Mouse (Mus musculus): ENCODE data around the gene Dgkz. TPM values are rescaled to one million over a fixed set of nuclear protein-coding genes. Genes with fewer than 3 reads are reported as not detected.
A peak's percentile ranks its signal among the peaks of the same experiment; 100 is the strongest.

Gene Dgkz
- polyA plus RNA-seq, 1 experiment: 1,103 TPM

GRCm38 (mm10) chr2:91922586-91923414 is 52.9 kb downstream of the Dgkz start:
- no peak overlapping the region for H3K27ac ChIP-seq (ENCODE audit: control insufficient read depth, insufficient read depth, low read length)
- peaks cover 6% of the 10 kb centered on the region; the same call in 1 of the 2 replicates for H3K36me3 ChIP-seq (ENCODE audit: control insufficient read depth, insufficient read depth, low read length)
- peaks cover 18% of the 10 kb centered on the region for H3K27me3 ChIP-seq (ENCODE audit: control insufficient read depth, insufficient read depth, low read length)
- no peak for DNase-seq
- 5% methylated on average over 37 of the region's 37 CpGs for WGBS
- peak overlapping the region; percentile 71 for H3K4me3 ChIP-seq (ENCODE audit: control insufficient read depth, insufficient read depth, low read length)
- peaks cover 24% of the 10 kb centered on the region for H3K4me1 ChIP-seq (replicated peaks; ENCODE audit: control insufficient read depth, insufficient read depth, low read length)
- TF ChIP-seq CTCF (IDR thresholded peaks at IDR 0.05; ENCODE audit: borderline replicate concordance, control insufficient read depth, extremely low read depth, insufficient read depth, low read length, poor library complexity) (no peak), POLR2A (IDR thresholded peaks at IDR 0.05; ENCODE audit: control insufficient read depth, extremely low read depth, insufficient read depth, low read length, poor library complexity) (no peak)

GRCm38 (mm10) chr2:91921790-91922570 is 53.7 kb downstream of the Dgkz start:
- H3K36me3 ChIP-seq (ENCODE audit: control insufficient read depth, insufficient read depth, low read length): peaks cover 11% of the 10 kb centered on the region; the same call in 1 of the 2 replicates
- peak overlapping the region; percentile 71 for H3K4me3 ChIP-seq (ENCODE audit: control insufficient read depth, insufficient read depth, low read length)
- peak; percentile 74 for DNase-seq
- peaks cover 18% of the 10 kb centered on the region for H3K27me3 ChIP-seq (ENCODE audit: control insufficient read depth, insufficient read depth, low read length)
- H3K4me1 ChIP-seq (replicated peaks; ENCODE audit: control insufficient read depth, insufficient read depth, low read length): peaks cover 24% of the 10 kb centered on the region
- TF ChIP-seq POLR2A (IDR thresholded peaks at IDR 0.05; ENCODE audit: control insufficient read depth, extremely low read depth, insufficient read depth, low read length, poor library complexity) (no peak), CTCF (IDR thresholded peaks at IDR 0.05; ENCODE audit: borderline replicate concordance, control insufficient read depth, extremely low read depth, insufficient read depth, low read length, poor library complexity) (peak; percentile 67; the same call in 1 of the 2 replicates)
- WGBS: 2% methylated on average over 64 of the region's 64 CpGs
- no peak overlapping the region for H3K27ac ChIP-seq (ENCODE audit: control insufficient read depth, insufficient read depth, low read length)

- Histone ChIP-seq H3K36me3 (ENCODE audit: control insufficient read depth, insufficient read depth, low read length) (peaks cover 15% of the 10 kb centered on the region; the same call in 1 of the 2 replicates), H3K27ac (ENCODE audit: control insufficient read depth, insufficient read depth, low read length) (no peak overlapping the region), H3K27me3 (ENCODE audit: control insufficient read depth, insufficient read depth, low read length) (peaks cover 18% of the 10 kb centered on the region), H3K4me1 (replicated peaks; ENCODE audit: control insufficient read depth, insufficient read depth, low read length) (peaks cover 24% of the 10 kb centered on the region), H3K4me3 (ENCODE audit: control insufficient read depth, insufficient read depth, low read length) (peak overlapping the region; percentile 71; the same call in 1 of the 2 replicates)
- peak; percentile 55 for DNase-seq
- TF ChIP-seq CTCF (IDR thresholded peaks at IDR 0.05; ENCODE audit: borderline replicate concordance, control insufficient read depth, extremely low read depth, insufficient read depth, low read length, poor library complexity) (no peak), POLR2A (IDR thresholded peaks at IDR 0.05; ENCODE audit: control insufficient read depth, extremely low read depth, insufficient read depth, low read length, poor library complexity) (no peak)
- WGBS: 8% methylated on average over 31 of the region's 31 CpGs
Measured at GRCm38 (mm10) chr2:91921181-91921789, 54.4 kb downstream of the Dgkz start.

- peaks cover 24% of the 10 kb centered on the region for H3K4me1 ChIP-seq (replicated peaks; ENCODE audit: control insufficient read depth, insufficient read depth, low read length)
- H3K4me3 ChIP-seq (ENCODE audit: control insufficient read depth, insufficient read depth, low read length): no peak overlapping the region
- peaks cover 15% of the 10 kb centered on the region; the same call in 1 of the 2 replicates for H3K36me3 ChIP-seq (ENCODE audit: control insufficient read depth, insufficient read depth, low read length)
- WGBS: 80% methylated on average over 4 of the region's 4 CpGs
- H3K27me3 ChIP-seq (ENCODE audit: control insufficient read depth, insufficient read depth, low read length): peaks cover 18% of the 10 kb centered on the region
- no peak for TF ChIP-seq CTCF (IDR thresholded peaks at IDR 0.05; ENCODE audit: borderline replicate concordance, control insufficient read depth, extremely low read depth, insufficient read depth, low read length, poor library complexity)
- TF ChIP-seq POLR2A (IDR thresholded peaks at IDR 0.05; ENCODE audit: control insufficient read depth, extremely low read depth, insufficient read depth, low read length, poor library complexity): no peak
- no peak for DNase-seq
- no peak overlapping the region for H3K27ac ChIP-seq (ENCODE audit: control insufficient read depth, insufficient read depth, low read length)
Measured at GRCm38 (mm10) chr2:91920130-91920529, 55.5 kb downstream of the Dgkz start.

GRCm38 (mm10) chr2:91917096-91917495 is 58.6 kb downstream of the Dgkz start:
- Histone ChIP-seq H3K27ac (ENCODE audit: control insufficient read depth, insufficient read depth, low read length) (no peak overlapping the region), H3K36me3 (ENCODE audit: control insufficient read depth, insufficient read depth, low read length) (peaks cover 32% of the 10 kb centered on the region), H3K4me1 (replicated peaks; ENCODE audit: control insufficient read depth, insufficient read depth, low read length) (peaks cover 6% of the 10 kb centered on the region)

More at GRCm38 (mm10) chr2:91917096-91917495, 58.6 kb downstream of the Dgkz start:
- Histone ChIP-seq H3K4me3 (ENCODE audit: control insufficient read depth, insufficient read depth, low read length) (no peak overlapping the region), H3K27me3 (ENCODE audit: control insufficient read depth, insufficient read depth, low read length) (peaks cover 4% of the 10 kb centered on the region)
- WGBS: 98% methylated on average over 7 of the region's 7 CpGs
- no peak for DNase-seq
- TF ChIP-seq POLR2A (IDR thresholded peaks at IDR 0.05; ENCODE audit: control insufficient read depth, extremely low read depth, insufficient read depth, low read length, poor library complexity): no peak
- no peak for TF ChIP-seq CTCF (IDR thresholded peaks at IDR 0.05; ENCODE audit: borderline replicate concordance, control insufficient read depth, extremely low read depth, insufficient read depth, low read length, poor library complexity)
